In the genomic region with DNA sequence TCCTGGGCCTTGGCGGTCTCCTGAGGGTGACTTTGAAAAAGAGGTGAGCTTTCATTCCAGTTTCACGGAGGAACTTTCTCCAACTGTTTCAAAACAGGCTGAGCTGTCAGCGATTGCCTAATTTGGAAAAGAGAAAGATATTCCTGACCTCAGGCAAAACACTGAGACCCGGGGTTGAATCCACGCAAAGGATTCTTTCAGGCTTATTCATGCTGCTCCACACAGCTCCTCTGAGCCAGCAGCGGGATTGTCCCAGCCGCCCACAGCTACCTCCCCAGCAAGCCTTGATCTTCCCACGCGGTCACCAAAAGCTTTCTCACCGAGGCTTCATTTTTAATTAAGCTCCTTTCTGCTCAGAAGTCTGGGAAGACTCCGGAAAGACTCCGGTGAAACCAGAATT, we compare ENCODE assay signal across 10 mouse cellular contexts.
DNase-seq lines count a peak whose midpoint lies in the region; ATAC-seq and TF ChIP-seq lines count a peak whose summit lies in the region.
"Had no signal": no experiment of that assay in that cellular context is flagged by ENCODE, and none has a peak within 500 bp of the region (broad histone marks: within the 10 kb centered on the region; RNA-seq: fewer than 3 reads in every experiment).

No protein-coding gene starts in this region.

- no peaks in the 10 kb centered on the region for H3K4me1 ChIP-seq in kidney, embryonic 15.5 days

- intact Hi-C loops in heart, postnatal 10 days (cut with DNase I) = no loop called here

- no peaks in the 10 kb centered on the region for H3K36me3 ChIP-seq in kidney, embryonic 15.5 days
- H3K36me3 ChIP-seq: midbrain, embryonic 10.5 days had no signal

- CTCF ChIA-PET in Patski (lab: Charles Lee) = interaction anchor here (0.9 to 1.1 kb wide), 2 partner anchors 8 to 495 kb away, joined by 3 to 4 read pairs; no protein-coding TSS in a partner anchor

- no peaks in the 10 kb centered on the region for H3K9me3 ChIP-seq in kidney, embryonic 15.5 days (replicated peaks)

- in situ Hi-C loops in Patski (cut with MboI; ENCODE audit: low pct_unique_long_range_greater_than_20kb) = no loop called here

- 73% methylated on average over 12 of the region's 12 CpGs for WGBS in kidney, embryonic 15.5 days

- H3K27me3 ChIP-seq in Patski = no peaks in the 10 kb centered on the region
- no peaks in the 10 kb centered on the region for H3K27me3 ChIP-seq in kidney, embryonic 15.5 days

- POLR2A ChIA-PET in Patski (lab: Charles Lee) = no interaction called here

- DNase-seq in left cerebral cortex, adult 8-10 months (ENCODE audit: low spot score in 2 of 2) = peak; percentile 18 to 21
- DNase-seq in left cerebral cortex, adult 11 months (ENCODE audit: low spot score) = no peak
- peak; percentile 50 for DNase-seq in 3T3-L1 (ENCODE audit: low read depth, low spot score)
- peak; percentile 25 for DNase-seq in Patski (ENCODE audit: low read depth, low spot score)
- DNase-seq in heart, postnatal 10 days = peak; percentile 5 to 8
- DNase-seq in embryo, embryonic 11 days = no peak
- DNase-seq: cerebellum, postnatal 14 days; kidney, postnatal 14 days had no signal

- H3K4me2 ChIP-seq in kidney, embryonic 15.5 days = no peak overlapping the region

- no peak overlapping the region for H3K9ac ChIP-seq in kidney, embryonic 15.5 days

- no peak overlapping the region for H3K27ac ChIP-seq in kidney, embryonic 15.5 days
- H3K27ac ChIP-seq: midbrain, embryonic 10.5 days had no signal

- no peak for TF ChIP-seq CTCF in Patski (IDR thresholded peaks at IDR 0.05)

- peak; percentile 73 for ATAC-seq in Patski
- ATAC-seq in kidney, embryonic 15.5 days (replicated peaks; ENCODE audit: low FRiP score) = no peak

- H3K4me3 ChIP-seq in kidney, embryonic 15.5 days (replicated peaks) = no peak overlapping the region
- H3K4me3 ChIP-seq: midbrain, embryonic 10.5 days had no signal

Comparison
In these comparisons a context has a peak if more than half of its experiments do, and no peak if none do; other contexts are left out.
1. DNase-seq: peak in left cerebral cortex, adult 8-10 months (2 of 2), 3T3-L1 (single experiment), Patski (single experiment) and heart, postnatal 10 days (2 of 2); none in left cerebral cortex, adult 11 months (single experiment) and embryo, embryonic 11 days (single experiment).